Mouse (Mus musculus) frontal cortex, postnatal 36 days (tissue): Measurements from ENCODE around the gene Gm20388.

Source experiments
- DNase-seq, 2 experiments: peaks; one replicate each; pipeline ENCODE4 v3.0.0; 2022; ENCODE audit warnings: low spot score in 2 of 2

The Gm20388 gene

GRCm38 (mm10) chr8:123845114-123845513 lies 3934.5 kb downstream of the Gm20388 start:
- DNase-seq: no peak

DNA sequence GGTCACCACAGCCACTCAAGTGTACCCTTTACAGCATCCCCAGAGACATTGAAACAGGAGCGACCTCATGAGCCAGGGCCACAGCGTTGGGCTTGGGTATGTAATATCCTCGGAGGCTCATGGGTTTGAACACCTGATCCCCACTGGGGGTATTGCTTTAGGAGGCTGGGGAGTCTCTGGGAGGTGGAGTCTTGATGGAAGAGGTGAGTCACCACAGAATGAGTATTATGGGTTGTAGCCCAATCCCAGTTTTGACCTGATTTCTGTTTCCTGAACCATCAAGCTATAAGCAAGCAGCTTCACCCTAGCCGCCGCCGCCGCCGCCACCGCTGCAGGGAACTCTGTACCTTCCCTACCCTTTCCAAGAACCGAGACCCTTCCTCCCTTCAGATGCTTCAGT lies 3935.3 kb downstream of the Gm20388 start:
- no peak for DNase-seq

DNA sequence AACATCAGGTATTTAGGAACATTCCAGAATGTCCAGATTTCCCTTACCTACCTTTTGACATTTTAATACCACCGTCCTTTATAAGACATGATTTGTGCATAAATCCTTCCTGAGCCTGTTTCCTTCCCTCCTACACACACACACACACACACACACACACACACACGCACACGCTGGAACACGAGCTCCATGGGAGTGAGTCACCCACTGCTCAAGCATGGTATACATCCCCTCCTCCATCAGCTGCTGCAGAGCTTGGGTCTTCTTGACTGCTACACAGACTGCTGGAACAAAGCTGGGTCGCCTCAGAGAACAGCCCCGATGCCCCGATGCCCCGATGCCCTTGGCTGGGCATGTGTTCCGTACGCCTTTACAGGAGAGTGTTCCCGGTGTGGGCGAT lies 3935.9 kb downstream of the Gm20388 start:
- DNase-seq: peak in 1 of 2 experiments; percentile 64

DNA sequence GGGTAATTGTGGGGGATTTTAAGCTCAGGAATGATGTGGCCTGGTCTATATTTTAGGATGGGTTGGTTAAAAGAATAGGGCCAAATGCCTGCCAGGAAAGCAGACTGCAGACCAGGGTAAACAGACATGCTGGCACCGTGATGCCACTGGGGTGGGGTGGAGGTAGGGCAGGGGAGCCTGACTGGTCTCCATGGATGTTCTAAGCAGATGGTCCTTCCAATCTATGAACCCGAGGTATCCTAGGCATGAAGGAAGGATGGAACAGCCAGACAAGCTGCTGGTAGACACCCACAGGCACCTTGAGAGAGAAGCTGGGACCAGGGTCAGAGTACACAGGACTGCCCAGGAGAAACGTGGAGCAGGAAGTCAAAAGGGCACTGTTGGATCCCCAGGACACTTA lies 3936.9 kb downstream of the Gm20388 start:
- DNase-seq: no peak

- no peak for DNase-seq
Measured at GRCm38 (mm10) chr8:123849352-123849751, 3938.7 kb downstream of the Gm20388 start.

GRCm38 (mm10) chr8:123851590-123851989 lies 3940.9 kb downstream of the Gm20388 start:
- DNase-seq: no peak

DNA sequence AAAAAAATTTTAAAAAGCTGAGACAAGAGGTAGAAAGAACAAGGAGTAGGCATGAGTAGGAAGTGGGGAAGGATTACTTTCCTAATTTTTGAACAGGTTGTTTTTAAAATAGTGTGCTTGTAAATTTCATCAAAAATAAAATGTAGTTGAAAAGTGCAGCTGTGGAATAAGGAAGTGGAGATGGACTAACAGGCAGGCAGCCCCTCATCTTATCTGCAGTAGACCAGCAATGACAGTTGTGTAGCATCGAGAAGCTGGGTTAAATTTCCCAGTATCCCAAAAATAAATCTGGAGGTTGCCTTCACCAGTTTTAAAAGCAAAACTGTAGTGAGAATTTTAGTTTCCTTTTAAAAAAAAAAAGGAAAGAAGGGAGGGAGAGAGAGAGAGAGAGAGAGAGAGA lies 3943.6 kb downstream of the Gm20388 start:
- DNase-seq: no peak

GRCm38 (mm10) chr8:123854733-123855475 lies 3944.3 kb downstream of the Gm20388 start:
- DNase-seq: no peak

DNA sequence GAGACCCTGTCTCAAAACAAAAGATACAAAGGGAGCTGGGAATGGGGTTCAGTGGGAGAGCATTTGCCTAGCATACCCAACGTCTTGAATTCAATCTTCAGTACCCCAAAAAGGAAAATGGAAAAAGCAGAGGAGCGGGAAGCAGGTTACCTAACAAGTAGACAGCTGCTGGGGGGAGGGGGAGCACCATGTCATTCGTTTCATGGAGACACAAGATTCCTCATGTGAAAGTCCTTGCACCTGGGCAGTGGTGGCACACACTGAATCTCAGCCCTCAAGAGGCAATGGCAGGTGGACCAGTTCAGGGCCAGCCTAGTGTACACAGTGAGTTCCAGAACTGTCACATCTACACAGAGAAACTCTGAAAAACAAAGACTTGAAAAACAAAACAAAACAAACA lies 3946.7 kb downstream of the Gm20388 start:
- DNase-seq: no peak

DNA sequence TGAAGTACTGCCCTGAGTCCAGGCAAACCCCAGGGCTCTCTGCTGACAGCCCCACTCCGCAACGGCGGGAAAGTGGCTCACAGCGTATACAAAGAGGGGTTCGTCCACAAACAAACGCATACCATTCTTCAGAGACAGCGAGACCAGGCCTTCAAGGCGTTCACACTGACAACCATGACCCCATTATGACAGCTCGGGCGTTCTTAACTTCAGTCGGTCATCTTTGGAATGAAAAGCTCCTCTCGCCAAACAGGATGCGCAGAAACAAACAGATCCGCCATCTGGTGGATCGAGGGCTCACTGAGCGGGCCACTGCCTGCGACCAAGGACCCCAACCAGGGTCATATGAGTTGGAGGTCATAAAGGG lies 3947.9 kb downstream of the Gm20388 start:
- DNase-seq: no peak

DNA sequence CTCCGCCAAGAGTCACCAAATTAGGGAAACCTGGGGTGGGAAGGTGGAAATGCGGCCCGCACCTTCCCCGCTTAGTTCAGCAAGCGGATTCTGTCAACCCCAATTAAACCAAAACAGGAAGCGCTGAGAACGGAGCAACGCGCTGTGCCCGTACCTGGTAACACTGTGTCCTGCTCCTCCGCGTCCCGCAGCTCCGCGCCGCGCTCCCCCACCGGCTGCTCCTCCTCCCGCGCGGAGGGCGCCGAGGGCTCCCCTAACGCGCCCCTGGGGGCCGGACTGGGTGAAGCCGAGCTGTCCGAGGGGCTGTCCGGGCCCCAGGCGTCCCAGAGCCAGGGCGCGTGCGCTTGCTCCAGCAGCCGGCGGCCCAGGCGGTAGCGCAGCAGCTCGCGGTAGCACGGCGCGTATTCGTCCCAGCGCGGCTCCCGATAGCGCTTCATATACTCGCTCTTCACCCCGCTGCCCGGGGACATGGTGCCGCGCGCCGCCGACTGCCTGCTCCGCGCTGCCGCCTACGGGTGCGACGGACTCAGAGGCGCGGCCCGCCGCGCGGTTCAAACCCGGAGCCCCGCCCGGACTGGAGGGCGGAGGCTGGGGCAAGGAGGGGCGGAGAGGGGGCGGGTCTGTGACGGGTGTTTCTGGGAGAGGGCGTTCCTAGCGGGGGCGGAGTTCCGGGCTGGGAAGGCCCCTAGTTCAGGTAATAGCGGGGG lies 3948.5 kb downstream of the Gm20388 start:
- peak; percentile 90 to 91 for DNase-seq

DNA sequence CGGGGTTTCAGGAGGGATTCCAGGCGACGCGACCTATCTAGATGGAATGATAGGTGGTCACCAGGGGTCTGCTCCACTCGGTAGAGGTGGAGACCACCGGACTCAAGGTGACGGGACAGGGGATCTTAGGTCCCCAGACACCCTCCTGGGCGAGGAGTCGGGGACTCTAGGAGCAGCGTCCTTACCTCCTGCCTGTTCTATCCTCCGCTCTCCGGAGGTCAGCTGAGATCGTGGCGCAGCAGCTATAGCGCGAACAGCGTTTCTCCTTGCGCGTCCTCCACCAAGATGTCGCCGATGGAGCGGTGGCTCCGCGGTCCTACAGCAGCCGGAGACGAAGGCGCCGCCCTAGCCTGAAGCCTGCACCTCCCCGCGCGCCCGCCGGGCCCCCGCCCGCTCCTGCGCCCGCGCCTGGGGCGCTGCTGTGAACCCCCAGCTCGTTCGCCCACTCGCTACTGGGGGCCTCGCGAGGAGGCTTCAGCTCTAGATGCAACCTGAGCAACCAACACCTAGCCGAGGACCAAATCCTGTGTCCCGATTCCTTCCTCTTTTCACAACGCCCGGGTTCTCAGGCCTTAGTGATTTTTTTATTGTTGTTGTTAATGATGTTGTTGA lies 3949.1 kb downstream of the Gm20388 start, which contains the start of gene Ccsap:
Ccsap (minus strand) TSS at position 562 of the 612 bp plus-strand sequence.
- DNase-seq: peak; percentile 70 to 73

GRCm38 (mm10) chr8:123860386-123860785 lies 3949.7 kb downstream of the Gm20388 start:
- DNase-seq: no peak

DNA sequence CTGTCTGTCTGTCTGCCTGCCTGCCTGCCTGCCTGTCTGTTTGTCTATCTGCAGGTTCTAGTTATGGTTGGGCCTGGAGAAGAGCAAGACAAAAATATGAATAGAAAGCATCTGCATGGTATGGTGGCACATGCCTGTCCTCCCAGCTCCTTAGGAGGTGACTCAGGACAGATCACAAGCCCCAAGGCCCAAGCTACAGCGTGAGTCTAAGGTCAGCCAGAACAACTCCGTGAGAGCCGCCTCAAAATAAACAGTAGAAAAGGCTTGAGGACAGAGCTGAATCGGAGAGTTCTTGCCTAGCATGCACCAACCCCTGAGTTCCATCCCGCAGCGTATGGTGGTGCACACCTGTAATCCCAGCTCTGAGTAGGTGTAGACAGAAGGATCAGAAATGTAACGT lies 3955.1 kb downstream of the Gm20388 start:
- DNase-seq: no peak

DNA sequence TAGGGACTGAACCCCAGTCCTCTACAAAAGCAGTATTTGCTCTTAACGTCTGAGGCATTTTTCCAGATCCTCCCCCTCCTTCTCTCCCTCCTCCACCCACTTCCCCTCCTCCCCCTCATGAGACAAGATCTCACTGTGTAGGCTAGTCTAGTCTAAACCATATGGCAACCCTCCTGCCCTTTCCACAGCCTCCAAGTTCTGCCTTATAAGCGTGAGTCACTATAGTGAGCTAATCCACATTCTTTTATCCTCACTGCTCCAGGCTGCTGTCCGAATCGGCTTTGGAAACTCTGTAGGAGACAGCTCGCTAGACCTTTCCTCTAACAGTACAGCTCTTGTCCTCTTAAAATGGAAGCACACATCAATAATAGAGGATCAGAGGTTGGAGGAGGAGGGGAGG lies 3956.3 kb downstream of the Gm20388 start:
- DNase-seq: no peak

DNA sequence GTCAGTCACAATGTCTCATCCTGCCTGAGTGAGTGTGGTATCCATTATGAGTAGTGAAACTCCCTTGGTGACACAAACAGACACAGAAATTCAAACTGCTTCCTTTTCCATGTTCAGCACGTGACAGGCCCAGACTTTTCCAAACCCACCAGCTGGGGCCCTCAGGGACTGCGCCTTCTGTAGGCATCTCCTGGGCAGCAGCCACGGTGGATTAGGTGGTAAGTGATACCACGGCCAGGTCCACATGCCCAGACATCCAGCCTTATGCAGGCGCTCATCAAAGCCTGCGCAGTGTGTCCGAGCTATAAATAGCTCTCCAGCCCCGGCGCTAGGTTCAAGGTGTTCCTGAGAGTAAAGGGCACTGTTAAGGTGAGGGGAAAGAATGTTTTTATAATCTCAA lies 3961.4 kb downstream of the Gm20388 start:
- no peak for DNase-seq

DNA sequence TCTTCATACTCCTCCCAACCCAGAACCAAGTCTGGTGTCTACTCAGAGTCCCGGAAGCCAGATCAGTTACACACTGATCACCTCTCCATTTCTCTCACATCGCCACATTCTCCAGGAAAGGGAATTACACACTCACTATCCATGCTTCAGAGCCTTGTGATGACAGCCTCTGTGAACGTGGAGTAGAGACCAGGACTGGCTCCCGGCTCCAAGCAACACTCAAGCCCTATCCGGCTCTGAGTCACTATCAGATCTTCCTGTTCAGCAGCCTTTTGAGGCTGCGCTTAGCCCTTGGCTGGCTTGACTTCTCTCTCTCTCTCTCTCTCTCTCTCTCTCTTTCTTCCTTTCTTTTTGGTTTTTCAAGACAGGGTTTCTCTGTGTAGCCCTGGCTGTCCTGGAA lies 3962.7 kb downstream of the Gm20388 start:
- no peak for DNase-seq

DNA sequence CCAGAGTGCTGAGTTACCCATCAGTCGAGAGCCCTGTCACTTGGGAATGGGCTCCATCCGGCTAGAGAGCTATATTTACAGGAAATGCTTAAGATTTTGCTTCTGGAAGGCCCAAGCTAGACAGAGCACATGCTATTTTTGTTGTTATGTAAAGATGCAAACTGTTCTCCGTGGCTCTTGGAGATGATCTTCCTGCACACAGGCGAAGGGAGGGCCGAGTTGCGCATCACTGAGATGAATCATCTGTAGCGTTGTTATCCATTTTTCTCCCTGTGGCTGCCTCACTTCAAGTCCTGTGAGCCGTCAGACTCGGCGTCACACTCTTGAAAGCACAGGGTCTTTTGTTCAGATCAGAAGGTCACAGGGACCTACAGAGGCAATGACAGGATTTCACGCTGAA lies 3963.7 kb downstream of the Gm20388 start:
- peak in 1 of 2 experiments; percentile 70 for DNase-seq

GRCm38 (mm10) chr8:123877865-123878264 lies 3967.2 kb downstream of the Gm20388 start:
- no peak for DNase-seq

GRCm38 (mm10) chr8:123880271-123880670 lies 3969.6 kb downstream of the Gm20388 start:
- peak in 1 of 2 experiments; percentile 93 for DNase-seq

- no peak for DNase-seq
Measured at GRCm38 (mm10) chr8:123880821-123881350, 3970.2 kb downstream of the Gm20388 start.

DNA sequence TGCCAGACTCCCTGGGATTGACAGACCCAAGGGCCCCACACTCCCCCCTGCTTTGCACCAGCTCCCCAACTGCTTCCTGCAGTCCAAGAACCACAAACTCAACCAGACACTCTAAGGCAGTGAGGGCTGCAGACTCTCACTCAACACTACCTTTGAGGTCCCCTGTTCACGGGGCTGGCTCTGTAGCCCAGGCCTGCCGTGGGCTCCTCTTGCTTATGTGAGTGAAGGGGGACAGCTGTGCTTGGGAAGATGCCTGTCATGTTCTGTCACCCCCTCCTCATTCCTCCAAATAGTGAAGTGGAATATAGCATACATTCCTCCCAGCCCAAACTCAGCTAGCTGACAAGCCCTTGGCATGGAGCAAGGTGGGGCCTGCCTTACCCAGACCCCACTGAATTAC lies 3971.8 kb downstream of the Gm20388 start:
- DNase-seq: no peak

DNA sequence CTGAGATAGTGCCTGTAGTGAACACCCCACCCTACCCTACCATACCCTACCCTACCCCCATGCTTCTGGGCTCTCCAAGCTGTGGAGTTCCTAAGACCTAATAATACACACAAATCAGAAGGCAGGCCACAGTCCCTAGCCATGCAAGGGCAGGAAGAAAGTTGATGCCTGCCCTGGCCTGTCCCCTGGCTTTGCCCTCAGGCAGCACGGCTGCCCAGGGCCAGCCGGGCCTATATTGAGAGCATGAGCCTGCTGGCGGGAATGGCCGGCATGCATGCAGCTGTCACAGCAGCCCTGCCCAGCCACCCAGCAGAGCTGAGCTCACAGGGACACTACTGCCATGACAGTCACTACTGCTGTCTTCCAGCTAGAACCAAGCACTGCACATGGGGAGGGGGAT lies 3972.5 kb downstream of the Gm20388 start:
- DNase-seq: no peak
